Mouse (Mus musculus): Measurements from ENCODE around the gene Vmn1r158. TPM values are rescaled to one million over a fixed set of nuclear protein-coding genes. Genes with fewer than 3 reads are reported as not detected.
"Not testable (repeated sequence)": the region's sequence is repeated elsewhere in the genome, so short reads cannot be mapped to it uniquely, and the experiment has no call there.

Gene Vmn1r158
- polyA plus RNA-seq (2012; rRNA removed) = not detected in 2 replicates

- DNase-seq; H3K27ac ChIP-seq (ENCODE audit: insufficient read depth, low read length); H3K4me1 ChIP-seq (ENCODE audit: control insufficient read depth, insufficient read depth, low read length); H3K27me3 ChIP-seq (ENCODE audit: control insufficient read depth, insufficient read depth, low read length); H3K4me3 ChIP-seq (replicated peaks; ENCODE audit: insufficient read depth, low read depth, low read length): not testable (repeated sequence)
- 36% methylated on average over 2 of the region's 2 CpGs for WGBS
Observed at GRCm38 (mm10) chr7:22790682-22791081, at the start of gene Vmn1r158. Gene Vmn1r158, minus strand, starts transcription at chr7:22790782.

- not testable (repeated sequence) for H3K27me3 ChIP-seq (ENCODE audit: control insufficient read depth, insufficient read depth, low read length)
Observed at GRCm38 (mm10) chr7:22775981-22776380, 14.6 kb downstream of the Vmn1r158 start.

GRCm38 (mm10) chr7:22761397-22761796 lies 29.2 kb downstream of the Vmn1r158 start, which contains the start of gene Vmn1r157:
Gene Vmn1r157, plus strand, starts transcription at chr7:22761697.
- not testable (repeated sequence) for H3K27ac ChIP-seq (ENCODE audit: insufficient read depth, low read length); H3K4me1 ChIP-seq (ENCODE audit: control insufficient read depth, insufficient read depth, low read length); H3K27me3 ChIP-seq (ENCODE audit: control insufficient read depth, insufficient read depth, low read length); H3K4me3 ChIP-seq (replicated peaks; ENCODE audit: insufficient read depth, low read depth, low read length); DNase-seq
- WGBS = 11% methylated on average over 2 of the region's 3 CpGs

More at GRCm38 (mm10) chr7:22775981-22776380, 14.6 kb downstream of the Vmn1r158 start:
- H3K4me1 ChIP-seq (ENCODE audit: control insufficient read depth, insufficient read depth, low read length); DNase-seq; H3K27ac ChIP-seq (ENCODE audit: insufficient read depth, low read length); H3K4me3 ChIP-seq (replicated peaks; ENCODE audit: insufficient read depth, low read depth, low read length): not testable (repeated sequence)
- whole genome bisulfite sequencing = 86% methylated on average over 7 of the region's 11 CpGs

Other genes starting within 250 kb of the Vmn1r158 start
- not detected in 2 replicates for gene Gm4201, start 225.4 kb downstream of the Vmn1r158 start, polyA plus RNA-seq (2012; rRNA removed)
- gene Gm4565, start 202.7 kb downstream of the Vmn1r158 start, polyA plus RNA-seq (2012; rRNA removed) = not detected in 2 replicates
- gene Vmn1r155, start 132.8 kb downstream of the Vmn1r158 start, polyA plus RNA-seq (2012; rRNA removed) = not detected in 2 replicates
- not detected in 2 replicates for gene Gm8693, start 98.5 kb downstream of the Vmn1r158 start, polyA plus RNA-seq (2012; rRNA removed)
- not detected in 2 replicates for gene Gm4567, start 71.1 kb downstream of the Vmn1r158 start, polyA plus RNA-seq (2012; rRNA removed)
- gene Vmn1r157, start 29.1 kb downstream of the Vmn1r158 start, polyA plus RNA-seq (2012; rRNA removed) = not detected in 2 replicates
- gene Vmn1r159, start 52.8 kb upstream of the Vmn1r158 start, polyA plus RNA-seq (2012; rRNA removed) = not detected in 2 replicates
- not detected in 2 replicates for gene Vmn1r160, start 80.4 kb upstream of the Vmn1r158 start, polyA plus RNA-seq (2012; rRNA removed)
- not detected in 2 replicates for gene Gm4214, start 193.9 kb upstream of the Vmn1r158 start, polyA plus RNA-seq (2012; rRNA removed)
- not detected in 2 replicates for gene Gm4216, start 229.1 kb upstream of the Vmn1r158 start, polyA plus RNA-seq (2012; rRNA removed)

Data from cerebellum, adult 2 months (tissue).